11 mouse cellular contexts compared by ENCODE assay signal in the genomic region with DNA sequence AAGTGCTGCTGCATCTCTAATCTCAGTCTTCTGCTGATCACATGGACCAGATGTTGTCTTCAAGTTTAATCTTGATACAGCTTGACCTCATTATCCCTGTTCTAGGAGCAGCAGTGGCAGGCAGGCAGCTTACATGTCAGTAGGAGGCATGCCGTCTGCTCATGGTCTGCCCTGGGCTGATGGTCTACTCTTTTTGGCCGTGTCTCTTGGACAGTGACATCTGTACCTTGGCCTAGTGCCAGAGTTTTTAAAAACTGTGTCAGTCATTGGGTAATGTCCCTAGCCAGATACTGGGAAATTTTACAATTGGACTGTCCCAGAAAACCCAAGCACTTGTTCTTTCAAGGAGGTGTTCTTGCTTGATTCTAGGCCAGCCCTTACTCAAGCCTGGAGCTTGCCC. TPM values are rescaled to one million over a fixed set of nuclear protein-coding genes. Genes with fewer than 3 reads are reported as not detected.
DNase-seq lines count a peak whose midpoint lies in the region; ATAC-seq and TF ChIP-seq lines count a peak whose summit lies in the region.
"Had no signal": no experiment of that assay in that cellular context is flagged by ENCODE, and none has a peak within 500 bp of the region (broad histone marks: within the 10 kb centered on the region; RNA-seq: fewer than 3 reads in every experiment).

No protein-coding gene starts in this region.

- no peaks in the 10 kb centered on the region for H3K36me3 ChIP-seq in liver, adult 2 months (ENCODE audit: control insufficient read depth, insufficient read depth, low read length)
- H3K36me3 ChIP-seq in hindbrain, postnatal 0 days (ENCODE audit: insufficient read depth, low read length), result no peaks in the 10 kb centered on the region
- H3K36me3 ChIP-seq: G1E had no signal

- H3K79me2 ChIP-seq in liver, adult 2 months (ENCODE audit: control insufficient read depth, insufficient read depth, low read length), result peaks cover 28% of the 10 kb centered on the region

- no peak for TF ChIP-seq CTCF in liver, adult 2 months (IDR thresholded peaks at IDR 0.05; ENCODE audit: low read depth, low read length)
- TF ChIP-seq CTCF in hindbrain, postnatal 0 days (IDR thresholded peaks at IDR 0.05; ENCODE audit: low read depth), result no peak

- no peak overlapping the region for H3K4me2 ChIP-seq in hindbrain, postnatal 0 days (ENCODE audit: low read depth, low read length)

- no peaks in the 10 kb centered on the region for H3K9me3 ChIP-seq in hindbrain, postnatal 0 days (ENCODE audit: low read length)
- H3K9me3 ChIP-seq: G1E had no signal

- H3K9ac ChIP-seq in liver, adult 2 months (ENCODE audit: low read depth, low read length), result peak overlapping the region; percentile 45; the same call in 1 of the 2 replicates
- H3K9ac ChIP-seq in hindbrain, postnatal 0 days (replicated peaks; ENCODE audit: low read length), result no peak overlapping the region

- TF ChIP-seq POLR2A in liver, adult 2 months (IDR thresholded peaks at IDR 0.05; ENCODE audit: extremely low read depth, insufficient read depth, low read length), result no peak

- H3K27me3 ChIP-seq in liver, adult 2 months (ENCODE audit: control insufficient read depth, insufficient read depth, low read length), result no peaks in the 10 kb centered on the region
- no peaks in the 10 kb centered on the region for H3K27me3 ChIP-seq in hindbrain, postnatal 0 days (ENCODE audit: insufficient read depth, low read length)

- WGBS in liver, adult 2 months, result 11% methylated on average over 2 of the region's 2 CpGs
- 48% methylated on average over 2 of the region's 2 CpGs for WGBS in hindbrain, postnatal 0 days

- H3K4me3 ChIP-seq in liver, adult 2 months (ENCODE audit: insufficient read depth, low read depth, low read length), result no peak overlapping the region
- H3K4me3 ChIP-seq in hindbrain, postnatal 0 days (ENCODE audit: low read length), result no peak overlapping the region
- H3K4me3 ChIP-seq: layer of hippocampus, adult 2 months had no signal

- peak overlapping the region; percentile 86 for H3K27ac ChIP-seq in liver, adult 2 months (replicated peaks; ENCODE audit: insufficient read depth, low read depth, low read length)
- H3K27ac ChIP-seq in hindbrain, postnatal 0 days, result no peak overlapping the region
- H3K27ac ChIP-seq: layer of hippocampus, adult 2 months had no signal

- DNase-seq in adrenal gland, adult (ENCODE audit: inconsistent age in 2 of 2, low spot score in 1 of 2), result peak; percentile 61 to 92
- no peak for DNase-seq in adrenal gland, postnatal 4 days (ENCODE audit: low spot score in 2 of 2)
- peak; percentile 97 for DNase-seq in liver, adult 2 months (ENCODE audit: extremely low read depth, low read depth, low spot score)
- no peak for DNase-seq in liver
- peak; percentile 31 to 40 for DNase-seq in heart, postnatal 14 days
- peak; percentile 65 for DNase-seq in lung, postnatal 36 days
- no peak for DNase-seq in hindbrain, postnatal 0 days (ENCODE audit: low spot score)

- intact Hi-C loops in heart, postnatal 14 days (cut with DNase I), result no loop called here

- H3K4me1 ChIP-seq in liver, adult 2 months (ENCODE audit: control insufficient read depth, insufficient read depth, low read length), result peaks cover 25% of the 10 kb centered on the region
- H3K4me1 ChIP-seq in hindbrain, postnatal 0 days (ENCODE audit: insufficient read depth, low read length), result no peaks in the 10 kb centered on the region

- ATAC-seq in erythroblast, adult 5-6 weeks (replicated peaks; ENCODE audit: low FRiP score, poor library complexity, severe bottlenecking), result no peak
- ATAC-seq in hindbrain, postnatal 0 days, result no peak
- ATAC-seq: forebrain, embryonic 14.5 days had no signal

RNA-seq across cellular contexts. Expression of gene Lrfn4, which starts 36.7 kb away (rescaled TPM):
- total RNA-seq in adrenal gland, postnatal 4 days (2021), result 10 to 100 TPM; 15.8 to 20.0 TPM
- 0.13 and 0.18 TPM in 2 replicates for total RNA-seq in liver, adult 2 months (2014; rRNA removed)
- 0.27 and 0.35 TPM in 2 replicates for polyA plus RNA-seq in liver, adult 2 months (2012; rRNA removed)
- 10 to 100 TPM; 10.0 to 11.5 TPM for total RNA-seq in heart, postnatal 14 days (2021)
- 0.38 and 0.63 TPM in 2 replicates for total RNA-seq in erythroblast, adult 5-6 weeks (2015; ENCODE audit: low replicate concordance)
- not detected in 2 replicates for total RNA-seq in erythroblast, adult 5-6 weeks (2017; ENCODE audit: low replicate concordance)
- 172 and 178 TPM in 2 replicates for total RNA-seq in hindbrain, postnatal 0 days (2014; rRNA removed)
- 14.1 and 15.6 TPM in 2 replicates for polyA plus RNA-seq in hindbrain, postnatal 0 days (2015; fragmentation: Nextera tagmentation; extraction: Ambion mirVana)

RNA-seq across cellular contexts. Expression of gene Rce1, which starts 46.6 kb away (rescaled TPM):
- total RNA-seq in adrenal gland, postnatal 4 days (2021), result 10 to 100 TPM; 35.7 to 39.5 TPM
- total RNA-seq in liver, adult 2 months (2014; rRNA removed), result 14.8 and 15.7 TPM in 2 replicates
- 31.0 and 44.9 TPM in 2 replicates for polyA plus RNA-seq in liver, adult 2 months (2012; rRNA removed)
- total RNA-seq in heart, postnatal 14 days (2021), result 10 to 100 TPM; 10.6 to 12.4 TPM
- 10.9 and 17.3 TPM in 2 replicates for total RNA-seq in erythroblast, adult 5-6 weeks (2015; ENCODE audit: low replicate concordance)
- total RNA-seq in erythroblast, adult 5-6 weeks (2017; ENCODE audit: low replicate concordance), result 2.9 and 10.6 TPM in 2 replicates
- 59.6 and 77.1 TPM in 2 replicates for total RNA-seq in hindbrain, postnatal 0 days (2014; rRNA removed)
- polyA plus RNA-seq in hindbrain, postnatal 0 days (2015; fragmentation: Nextera tagmentation; extraction: Ambion mirVana), result 47.6 and 48.9 TPM in 2 replicates

Comparison
In these comparisons a context has a peak if more than half of its experiments do, and no peak if none do; other contexts are left out.
1. DNase-seq: peak in adrenal gland, adult (2 of 2), liver, adult 2 months (single experiment), heart, postnatal 14 days (2 of 2) and lung, postnatal 36 days (single experiment); none in adrenal gland, postnatal 4 days (0 of 2), liver (single experiment) and hindbrain, postnatal 0 days (single experiment).